Mouse (Mus musculus): ENCODE data around the gene Paqr3. TPM values are rescaled to one million over a fixed set of nuclear protein-coding genes. Genes with fewer than 3 reads are reported as not detected.

Paqr3 gene
- polyA plus RNA-seq (2014; fragmentation: Illumina TruSeq; extraction: RNeasy Lipid Tissue Mini Kit (QIAGEN cat#74804); ENCODE audit: low replicate concordance) = 0.48 TPM

DNA sequence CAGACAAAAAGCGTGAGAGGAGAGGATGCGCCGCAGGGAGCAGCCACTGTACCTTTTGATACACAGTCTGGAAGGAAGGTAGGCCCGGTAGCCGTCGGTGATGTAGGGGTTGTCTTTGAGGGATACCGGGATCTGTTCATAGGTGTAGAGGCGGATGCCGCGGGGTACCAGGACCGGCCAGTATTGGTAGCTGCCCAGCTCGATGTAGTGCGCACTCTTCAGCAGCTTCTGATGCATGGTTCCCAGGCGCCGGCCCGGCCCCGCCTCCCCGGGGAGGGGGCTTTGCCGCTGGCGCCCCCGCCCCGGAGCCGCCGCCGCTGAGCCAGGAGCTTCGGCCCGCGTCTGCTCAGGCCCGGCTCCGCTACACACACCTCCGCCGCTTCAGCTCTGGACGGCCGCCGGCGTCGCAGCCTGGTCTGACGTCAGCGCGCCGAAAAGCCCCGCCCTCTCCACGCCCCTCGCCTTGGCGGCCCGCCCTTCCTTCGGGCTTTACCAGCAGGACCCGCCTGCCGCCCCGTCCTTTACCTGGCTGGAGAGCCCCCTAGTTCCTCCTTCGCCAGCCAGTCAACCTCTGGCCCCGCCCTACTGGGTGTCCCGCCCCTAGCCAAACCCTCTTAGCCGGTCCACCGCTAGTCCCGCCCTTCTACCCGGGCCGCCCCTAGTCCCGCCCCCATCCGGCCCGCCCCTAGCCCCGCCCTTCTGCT, at the start of gene Paqr3:
TSS of gene Paqr3 (minus strand) at position 390 of the 704 bp plus-strand sequence.

Other genes starting within 250 kb of the Paqr3 start
- gene Bmp2k, start 113.9 kb downstream of the Paqr3 start, polyA plus RNA-seq (2014; fragmentation: Illumina TruSeq; extraction: RNeasy Lipid Tissue Mini Kit (QIAGEN cat#74804); ENCODE audit: low replicate concordance) = 48.4 TPM

Data from small intestine, adult 10 weeks (tissue).